Mouse (Mus musculus) erythroblast, embryonic 14.5 days (primary cell): ENCODE results near the gene Clec4g.

ENCODE experiments used
- GATA1 ChIP-seq: IDR thresholded peaks from 2 replicates; pipeline ENCODE4 v1.6.1; 2012; ENCODE audit warnings: low read length, inconsistent platforms, mixed read lengths
- TAL1 ChIP-seq: IDR thresholded peaks from 3 replicates; pipeline ENCODE4 v1.6.1; 2012; ENCODE audit warnings: low read length, inconsistent platforms, mixed read lengths

GRCm38 (mm10) chr8:3735599-3735998 lies 15.1 kb upstream of the Clec4g start:
- TF ChIP-seq TAL1 (no peak), GATA1 (no peak)
